8 mouse cellular contexts compared by ENCODE assay signal in the genomic region with DNA sequence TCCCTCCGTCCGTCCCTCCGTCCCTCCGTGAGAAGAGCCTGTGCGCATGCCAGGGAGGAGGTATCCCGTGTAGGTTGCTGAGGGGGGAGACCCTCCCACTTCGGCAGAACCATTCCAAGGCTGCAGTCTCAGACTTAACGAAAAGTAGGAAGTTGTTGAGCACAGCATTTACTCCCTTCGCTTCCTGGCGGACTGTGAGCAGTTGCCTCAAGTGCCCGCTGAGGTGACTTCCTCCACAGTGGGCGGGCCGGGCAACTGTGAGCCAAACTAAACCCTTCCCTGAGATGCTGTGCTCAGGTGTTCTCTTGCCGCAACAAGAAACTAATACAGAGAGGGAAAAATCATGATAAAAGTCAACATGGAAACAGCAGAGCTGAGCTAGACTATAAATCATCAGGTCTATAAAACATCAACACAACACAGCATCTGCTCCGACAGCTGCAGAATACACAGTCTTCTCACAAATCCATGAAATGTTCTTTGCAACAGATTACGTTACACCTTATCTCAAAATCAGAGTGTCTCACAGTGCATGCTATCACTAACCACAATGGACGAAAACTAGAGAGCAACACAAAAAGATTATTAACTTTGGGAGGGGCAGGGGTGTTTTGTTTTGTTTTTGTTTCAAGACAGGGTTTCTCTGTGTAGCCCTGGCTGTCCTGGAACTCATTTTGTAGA.
A peak's percentile ranks its signal among the peaks of the same experiment; 100 is the strongest.
DNase-seq lines count a peak whose midpoint lies in the region; ATAC-seq and TF ChIP-seq lines count a peak whose summit lies in the region.

No protein-coding gene starts in this region.

- no peaks in the 10 kb centered on the region for H3K36me3 ChIP-seq in intestine, embryonic 14.5 days (ENCODE audit: control insufficient read depth, insufficient read depth, low read length)
- H3K36me3 ChIP-seq in intestine, postnatal 0 days (ENCODE audit: control insufficient read depth, insufficient read depth), result no peaks in the 10 kb centered on the region
- no peaks in the 10 kb centered on the region for H3K36me3 ChIP-seq in embryonic facial prominence, embryonic 14.5 days (ENCODE audit: control insufficient read depth, insufficient read depth, low read length)
- peaks cover 6% of the 10 kb centered on the region; the same call in 1 of the 2 replicates for H3K36me3 ChIP-seq in limb, embryonic 13.5 days

- no peaks in the 10 kb centered on the region; the same call in 1 of the 2 replicates for H3K4me1 ChIP-seq in intestine, embryonic 14.5 days (replicated peaks; ENCODE audit: control insufficient read depth, insufficient read depth, low read length)
- H3K4me1 ChIP-seq in intestine, postnatal 0 days (replicated peaks; ENCODE audit: control insufficient read depth, insufficient read depth, low read length), result no peaks in the 10 kb centered on the region
- H3K4me1 ChIP-seq in embryonic facial prominence, embryonic 14.5 days (ENCODE audit: control insufficient read depth, insufficient read depth, low read length), result no peaks in the 10 kb centered on the region
- peaks cover 7% of the 10 kb centered on the region; the same call in 1 of the 2 replicates for H3K4me1 ChIP-seq in limb, embryonic 13.5 days

- H3K27ac ChIP-seq in intestine, embryonic 14.5 days (ENCODE audit: low read depth), result no peak overlapping the region
- no peak overlapping the region for H3K27ac ChIP-seq in intestine, postnatal 0 days (ENCODE audit: low read depth, low read length)
- no peak overlapping the region for H3K27ac ChIP-seq in embryonic facial prominence, embryonic 14.5 days (replicated peaks; ENCODE audit: low read depth, low read length)
- no peak overlapping the region for H3K27ac ChIP-seq in limb, embryonic 13.5 days

- H3K9me3 ChIP-seq in intestine, embryonic 14.5 days (ENCODE audit: control insufficient read depth, low read length), result no peaks in the 10 kb centered on the region
- H3K9me3 ChIP-seq in intestine, postnatal 0 days (ENCODE audit: control insufficient read depth), result no peaks in the 10 kb centered on the region
- H3K9me3 ChIP-seq in embryonic facial prominence, embryonic 14.5 days (ENCODE audit: control insufficient read depth, low read length), result no peaks in the 10 kb centered on the region
- no peaks in the 10 kb centered on the region for H3K9me3 ChIP-seq in limb, embryonic 13.5 days

- no peak overlapping the region for H3K4me3 ChIP-seq in intestine, embryonic 14.5 days (ENCODE audit: low read depth, low read length)
- H3K4me3 ChIP-seq in intestine, postnatal 0 days (ENCODE audit: low read depth, low read length), result no peak overlapping the region
- no peak overlapping the region for H3K4me3 ChIP-seq in embryonic facial prominence, embryonic 14.5 days (ENCODE audit: low read depth, low read length)
- H3K4me3 ChIP-seq in limb, embryonic 13.5 days, result peak overlapping the region; percentile 7; the same call in 1 of the 2 replicates

- DNase-seq in intestine, embryonic 14.5 days (ENCODE audit: low spot score), result peak; percentile 49
- no peak for DNase-seq in embryonic facial prominence, embryonic 14.5 days (ENCODE audit: low spot score)
- DNase-seq in embryo, embryonic 9.5 days (ENCODE audit: extremely low spot score), result no peak
- no peak for DNase-seq in gastrocnemius, postnatal 25 days
- no peak for DNase-seq in ovary, adult 18-20 months (ENCODE audit: low spot score)

- H3K9ac ChIP-seq in intestine, embryonic 14.5 days (ENCODE audit: low read length), result no peak overlapping the region
- H3K9ac ChIP-seq in intestine, postnatal 0 days (ENCODE audit: low read depth, low read length), result no peak overlapping the region
- no peak overlapping the region for H3K9ac ChIP-seq in embryonic facial prominence, embryonic 14.5 days (ENCODE audit: low read depth, low read length)
- H3K9ac ChIP-seq in limb, embryonic 13.5 days, result no peak overlapping the region

- ATAC-seq in intestine, embryonic 14.5 days (replicated peaks; ENCODE audit: low FRiP score, low TSS enrichment, low read depth), result no peak
- ATAC-seq in intestine, postnatal 0 days, result no peak
- no peak for ATAC-seq in embryonic facial prominence, embryonic 14.5 days (ENCODE audit: low read depth)
- ATAC-seq in limb, embryonic 13.5 days (ENCODE audit: low FRiP score, low read depth), result peak; percentile 48
- ATAC-seq in monocyte, adult 5-6 weeks (replicated peaks; ENCODE audit: insufficient number of reproducible peaks, low FRiP score, low TSS enrichment, poor library complexity, severe bottlenecking), result 0 out of 2 replicates have a peak, but pooled peaks have one; percentile 50

- WGBS in intestine, embryonic 14.5 days, result 60% methylated on average over 17 of the region's 17 CpGs
- 54% methylated on average over 17 of the region's 17 CpGs for WGBS in intestine, postnatal 0 days
- WGBS in embryonic facial prominence, embryonic 14.5 days, result 71% methylated on average over 17 of the region's 17 CpGs
- 64% methylated on average over 17 of the region's 17 CpGs for WGBS in limb, embryonic 13.5 days

- H3K4me2 ChIP-seq in intestine, embryonic 14.5 days (ENCODE audit: low read length), result peak overlapping the region; percentile 24
- no peak overlapping the region; the same call in 1 of the 2 replicates for H3K4me2 ChIP-seq in intestine, postnatal 0 days (replicated peaks; ENCODE audit: low read depth)
- H3K4me2 ChIP-seq in embryonic facial prominence, embryonic 14.5 days (ENCODE audit: low read depth, low read length), result peak overlapping the region; percentile 32; the same call in 1 of the 2 replicates
- H3K4me2 ChIP-seq in limb, embryonic 13.5 days (replicated peaks), result peak overlapping the region; percentile 48

- no peaks in the 10 kb centered on the region for H3K27me3 ChIP-seq in intestine, embryonic 14.5 days (replicated peaks; ENCODE audit: control insufficient read depth, insufficient read depth, low read length)
- H3K27me3 ChIP-seq in intestine, postnatal 0 days (replicated peaks; ENCODE audit: control insufficient read depth, insufficient read depth, low read length), result no peaks in the 10 kb centered on the region
- no peaks in the 10 kb centered on the region for H3K27me3 ChIP-seq in embryonic facial prominence, embryonic 14.5 days (replicated peaks; ENCODE audit: control insufficient read depth, insufficient read depth, low read length)
- H3K27me3 ChIP-seq in limb, embryonic 13.5 days, result no peaks in the 10 kb centered on the region

- no peak for TF ChIP-seq CTCF in intestine, postnatal 0 days (IDR thresholded peaks at IDR 0.05; ENCODE audit: low read depth)

Comparison
In these comparisons a context has a peak if more than half of its experiments do, and no peak if none do; other contexts are left out.
1. ATAC-seq: peak in limb, embryonic 13.5 days (single experiment) and monocyte, adult 5-6 weeks (single experiment); none in intestine, embryonic 14.5 days (single experiment), intestine, postnatal 0 days (single experiment) and embryonic facial prominence, embryonic 14.5 days (single experiment).